Mouse (Mus musculus) CH12.LX (cell line): ENCODE results near the gene Vps33a. TPM values are rescaled to one million over a fixed set of nuclear protein-coding genes. Genes with fewer than 3 reads are reported as not detected.
"Not testable (repeated sequence)": the region's sequence is repeated elsewhere in the genome, so short reads cannot be mapped to it uniquely, and the experiment has no call there.

Experiments used
- DNase-seq: peaks from one replicate; pipeline ENCODE4 v3.0.0-alpha.2; 2013; ENCODE audit errors: extremely low read depth
- H3K27ac ChIP-seq: 2 replicates; pipeline ENCODE4 v1.5.1; 2012; ENCODE audit warnings: low read depth, mild to moderate bottlenecking, control low read depth, moderate library complexity; ENCODE audit not compliant: insufficient read depth
- H3K27me3 ChIP-seq: replicated peaks from 2 replicates; pipeline ENCODE3; 2012; ENCODE audit warnings: inconsistent platforms
- H3K36me3 ChIP-seq, 2 experiments: replicated peaks in 1 of 2; 2 replicates each; pipeline versions ENCODE3 to v1.6.1; 2012; ENCODE audit warnings: inconsistent platforms in 1 of 2, low read length in 1 of 2, mild to moderate bottlenecking in 1 of 2, mixed read lengths in 1 of 2, moderate library complexity in 1 of 2; ENCODE audit not compliant: control insufficient read depth in 1 of 2, insufficient read depth in 1 of 2
- H3K4me1 ChIP-seq, 2 experiments: 2 replicates each; pipeline ENCODE4 v1.6.1; 2012; ENCODE audit warnings: inconsistent platforms in 1 of 2, moderate library complexity in 1 of 2; ENCODE audit not compliant: insufficient read depth in 2 of 2, control insufficient read depth in 1 of 2
- H3K4me2 ChIP-seq: 2 replicates; pipeline ENCODE4 v1.6.1; 2012; ENCODE audit warnings: low read depth, mild to moderate bottlenecking, control low read depth; ENCODE audit not compliant: poor library complexity, insufficient read depth, severe bottlenecking
- H3K4me3 ChIP-seq, 3 experiments: fragments of 150-350 bp in 1 of 3; sonication (generic) in 1 of 3; replicated peaks in 1 of 3; 2 replicates each; pipeline versions ENCODE3 to v1.5.1; 2011 to 2012; ENCODE audit warnings: low read depth in 2 of 3, low read length in 2 of 3, mild to moderate bottlenecking in 2 of 3, moderate library complexity in 2 of 3, control low read depth in 1 of 3, improper control_type of control experiment in 1 of 3, inconsistent platforms in 1 of 3, mixed read lengths in 1 of 3; ENCODE audit not compliant: poor library complexity in 1 of 3
- H3K79me2 ChIP-seq: replicated peaks from 2 replicates; pipeline ENCODE4 v1.6.1; 2012; ENCODE audit warnings: mild to moderate bottlenecking, moderate library complexity; ENCODE audit not compliant: control insufficient read depth, poor library complexity, insufficient read depth, severe bottlenecking; ENCODE audit errors: extremely low read depth
- H3K9ac ChIP-seq: 2 replicates; pipeline ENCODE4 v1.6.1; 2012; ENCODE audit warnings: low read depth, mild to moderate bottlenecking, control low read depth, moderate library complexity; ENCODE audit not compliant: insufficient read depth
- H3K9me3 ChIP-seq: replicated peaks from 2 replicates; pipeline ENCODE3; 2012; ENCODE audit warnings: low read length, inconsistent platforms, mixed read lengths
- BHLHE40 ChIP-seq: IDR thresholded peaks from 2 replicates; pipeline ENCODE4 v1.6.1; 2011; ENCODE audit warnings: mild to moderate bottlenecking, low read depth, low read length, improper control_type of control experiment
- CHD1 ChIP-seq: IDR thresholded peaks from 2 replicates; pipeline ENCODE4 v1.6.1; 2012; ENCODE audit warnings: low read depth, low read length, improper control_type of control experiment, inconsistent platforms
- CHD2 ChIP-seq: IDR thresholded peaks from 2 replicates; pipeline ENCODE4 v1.6.1; 2011; ENCODE audit warnings: low read length, improper control_type of control experiment
- CTCF ChIP-seq, 2 experiments: IDR thresholded peaks in 1 of 2; conservative IDR thresholded peaks in 1 of 2; 2 replicates each; pipeline ENCODE4 v1.5.1; 2011 to 2012; ENCODE audit warnings: low read depth in 2 of 2, low read length in 2 of 2, improper control_type of control experiment in 1 of 2, inconsistent platforms in 1 of 2, mild to moderate bottlenecking in 1 of 2, moderate library complexity in 1 of 2
- EP300 ChIP-seq: IDR thresholded peaks from 2 replicates; pipeline ENCODE4 v1.6.1; 2011; ENCODE audit warnings: low read length, improper control_type of control experiment
- GABPA ChIP-seq: IDR thresholded peaks from 2 replicates; pipeline ENCODE4 v1.6.1; 2012; ENCODE audit warnings: low read depth, low read length, improper control_type of control experiment, inconsistent platforms; ENCODE audit not compliant: insufficient replicate concordance
- JUN ChIP-seq: IDR thresholded peaks from 2 replicates; pipeline ENCODE4 v1.6.1; 2011; ENCODE audit warnings: low read depth, mild to moderate bottlenecking, low read length, improper control_type of control experiment, moderate library complexity; ENCODE audit not compliant: insufficient read depth
- KAT2A ChIP-seq: IDR thresholded peaks from 2 replicates; pipeline ENCODE4 v1.6.1; 2012; ENCODE audit warnings: low read length, improper control_type of control experiment, inconsistent platforms; ENCODE audit not compliant: insufficient replicate concordance
- NRF1 ChIP-seq: IDR thresholded peaks from 2 replicates; pipeline ENCODE4 v1.6.1; 2014; ENCODE audit warnings: low read depth, mild to moderate bottlenecking, inconsistent platforms, low read length, improper control_type of control experiment, moderate library complexity
- PAX5 ChIP-seq: IDR thresholded peaks from 2 replicates; pipeline ENCODE4 v1.6.1; 2012; ENCODE audit warnings: low read length, inconsistent platforms, mixed read lengths
- POLR2A ChIP-seq: IDR thresholded peaks from 2 replicates; pipeline ENCODE4 v1.6.1; 2011; ENCODE audit warnings: low read depth, mild to moderate bottlenecking, improper control_type of control experiment, low read length
- RAD21 ChIP-seq: IDR thresholded peaks from 2 replicates; pipeline ENCODE4 v1.6.1; 2011; ENCODE audit warnings: low read depth, mild to moderate bottlenecking, low read length, improper control_type of control experiment, moderate library complexity
- SMC3 ChIP-seq: IDR thresholded peaks from 2 replicates; pipeline ENCODE4 v1.6.1; 2011; ENCODE audit warnings: low read depth, low read length, improper control_type of control experiment
- TCF12 ChIP-seq: IDR thresholded peaks from 2 replicates; pipeline ENCODE4 v1.6.1; 2014; ENCODE audit warnings: low read depth, mild to moderate bottlenecking, inconsistent platforms, low read length, improper control_type of control experiment
- USF2 ChIP-seq: conservative IDR thresholded peaks from 2 replicates; pipeline ENCODE4 v1.6.1; 2011; ENCODE audit warnings: low read depth, low read length, improper control_type of control experiment
- ZC3H11A ChIP-seq: IDR thresholded peaks from 2 replicates; pipeline ENCODE4 v1.6.1; 2012; ENCODE audit warnings: low read depth, mild to moderate bottlenecking, inconsistent platforms, low read length, improper control_type of control experiment
- dilution Hi-C: fragments of 300-500 bp; cut with MboI; formaldehyde crosslinking; loops from 2 replicates; pipeline ENCODE4 v1.14.3; 2020; ENCODE audit warnings: low sequenced_read_pairs; ENCODE audit not compliant: extremely low pct_unique_long_range_greater_than_20kb, extremely low pct_ligation_motif_present
- in situ Hi-C: fragments of 300-500 bp; cut with MboI; formaldehyde crosslinking; loops from 3 replicates; pipeline ENCODE4 v1.14.3; 2019; ENCODE audit warnings: low sequenced_read_pairs, low pct_ligation_motif_present, low pct_unique_long_range_greater_than_20kb, mixed read lengths
- polyA plus RNA-seq: library from polyadenylated mRNA; unstranded; fragments of >175 nt; gene quantifications from 2 replicates; pipeline ENCODE4 v1.2.1, GENCODE M21; 2012; ENCODE audit warnings: low read depth; ENCODE audit not compliant: insufficient read length
- total RNA-seq, 2 experiments: library from RNA; depleted of rRNA; stranded (reverse); fragments of 300-350 nt in 1 of 2; fragments of >200 nt in 1 of 2; gene quantifications; 2 replicates each; pipeline ENCODE4 v1.2.3; 2012 to 2014

Vps33a gene
- total and polyA plus RNA-seq, 3 experiments = 17.1 to 30.6 (median 21.0) TPM

- no peak overlapping the region for H3K27ac ChIP-seq
- TF ChIP-seq SMC3 (no peak), EP300 (no peak), CTCF (conservative IDR thresholded peaks at IDR 0.05 in 1 of 2, IDR thresholded peaks at IDR 0.05 in 1 of 2; ENCODE audit: low read depth in 2 of 2, low read length in 2 of 2) (no peak), TCF12 (no peak), BHLHE40 (no peak), POLR2A (no peak), ZC3H11A (no peak), CHD2 (no peak), CHD1 (no peak), JUN (no peak), RAD21 (no peak), USF2 (no peak), KAT2A (no peak), NRF1 (no peak), GABPA (no peak), PAX5 (no peak)
- H3K36me3 ChIP-seq = peaks cover 29 to 72% of the 10 kb centered on the region in 2 experiments
- no peak overlapping the region for H3K9ac ChIP-seq
- H3K4me3 ChIP-seq = no peak overlapping the region
- H3K4me1 ChIP-seq = peaks cover 0 to 16% of the 10 kb centered on the region in 2 experiments; a peak in 2 of 4 replicates
- no peaks in the 10 kb centered on the region for H3K9me3 ChIP-seq
- dilution Hi-C loops (no loop called here), in situ Hi-C loops (no loop called here)
- no peak overlapping the region for H3K4me2 ChIP-seq
- no peak for DNase-seq
- peaks cover 6% of the 10 kb centered on the region for H3K27me3 ChIP-seq
- no peaks in the 10 kb centered on the region for H3K79me2 ChIP-seq
Observed at GRCm38 (mm10) chr5:123512102-123512501, 60.7 kb downstream of the Vps33a start.

GRCm38 (mm10) chr5:123511426-123511825 is 61.4 kb downstream of the Vps33a start:
- in situ Hi-C loops, H3K27ac ChIP-seq, H3K27me3 ChIP-seq, H3K9ac ChIP-seq, H3K4me1 ChIP-seq, H3K4me2 ChIP-seq, H3K4me3 ChIP-seq, H3K79me2 ChIP-seq, DNase-seq, dilution Hi-C loops, H3K9me3 ChIP-seq: not testable (repeated sequence)
- H3K36me3 ChIP-seq = peaks cover 25 to 65% of the 10 kb centered on the region in 2 experiments

- Histone ChIP-seq H3K4me1 (0 out of 4 replicates have a peak, but pooled peaks cover 0 to 6% of the 10 kb centered on the region in 2 experiments), H3K27ac (no peak within 1 kb of the TSS), H3K36me3 (peaks cover 22 to 52% of the 10 kb centered on the region in 2 experiments), H3K27me3 (peaks cover 11% of the 10 kb centered on the region), H3K9me3 (no peaks in the 10 kb centered on the region), H3K4me3 (no peak within 1 kb of the TSS), H3K79me2 (no peaks in the 10 kb centered on the region), H3K9ac (no peak within 1 kb of the TSS), H3K4me2 (no peak within 1 kb of the TSS)
- no peak for TF ChIP-seq CHD1
- dilution Hi-C loops (no loop called here), in situ Hi-C loops (no loop called here)
- DNase-seq = no peak
Observed at GRCm38 (mm10) chr5:123510160-123510559, 62.7 kb downstream of the Vps33a start, which contains the start of gene B3gnt4. B3gnt4 (plus strand) TSS chr5:123510460.
